Mouse (Mus musculus) hindbrain, embryonic 11.5 days (tissue): Measurements from ENCODE around the gene Syce1. TPM values are rescaled to one million over a fixed set of nuclear protein-coding genes. Genes with fewer than 3 reads are reported as not detected.
A peak's percentile ranks its signal among the peaks of the same experiment; 100 is the strongest.

ENCODE experiments used
- ATAC-seq: fragments of 200-750 bp; cut with Nextera tagmentation; 2 replicates; pipeline ENCODE4 v1.8.0; 2017; ENCODE audit warnings: mild to moderate bottlenecking, moderate TSS enrichment, moderate library complexity; ENCODE audit not compliant: low FRiP score
- DNase-seq: peaks from one replicate; pipeline ENCODE4 v3.0.0-alpha.2; 2015; ENCODE audit warnings: low spot score
- H3K27ac ChIP-seq: fragments of 300-500 bp; sonication (generic); 2 replicates; pipeline ENCODE4 v1.5.1; 2014; ENCODE audit warnings: mild to moderate bottlenecking, low read depth, low read length
- H3K27me3 ChIP-seq: fragments of 300-500 bp; sonication (generic); 2 replicates; pipeline ENCODE4 v1.6.1; 2014; ENCODE audit warnings: mild to moderate bottlenecking, low read length, moderate library complexity, mixed read lengths; ENCODE audit not compliant: control insufficient read depth, insufficient read depth
- H3K36me3 ChIP-seq: fragments of 300-500 bp; sonication (generic); 2 replicates; pipeline ENCODE4 v1.6.1; 2014; ENCODE audit warnings: mild to moderate bottlenecking, low read length, moderate library complexity, mixed read lengths; ENCODE audit not compliant: control insufficient read depth, insufficient read depth
- H3K4me1 ChIP-seq: fragments of 300-500 bp; sonication (generic); replicated peaks from 2 replicates; pipeline ENCODE4 v1.6.1; 2014; ENCODE audit warnings: low read length, mixed read lengths; ENCODE audit not compliant: control insufficient read depth, insufficient read depth
- H3K4me2 ChIP-seq: fragments of 300-500 bp; sonication (generic); replicated peaks from 2 replicates; pipeline ENCODE4 v1.6.1; 2014; ENCODE audit warnings: mild to moderate bottlenecking, low read depth, low read length
- H3K4me3 ChIP-seq: fragments of 300-500 bp; sonication (generic); 2 replicates; pipeline ENCODE4 v1.5.1; 2014; ENCODE audit warnings: low read depth, low read length
- H3K9ac ChIP-seq: fragments of 300-500 bp; sonication (generic); 2 replicates; pipeline ENCODE4 v1.6.1; 2014; ENCODE audit warnings: low read depth, low read length
- H3K9me3 ChIP-seq: fragments of 300-500 bp; sonication (generic); 2 replicates; pipeline ENCODE4 v1.6.1; 2016; ENCODE audit warnings: low read length; ENCODE audit not compliant: control insufficient read depth
- WGBS: fragments of 180-500 bp; shearing (Covaris S2); extraction: QIAGEN DNeasy Blood & Tissue Kit; methylation state at CpG from one replicate; pipeline ENCODE4 v1.1.7; 2014; 5-methylcytosine and 5-hydroxymethylcytosine counted together
- polyA plus RNA-seq: library from polyadenylated mRNA; unstranded; fragments of >200 nt; fragmentation: Nextera tagmentation; extraction: Ambion mirVana; gene quantifications from 2 replicates; pipeline ENCODE4 v1.2.1, GENCODE M21; 2014

Gene Syce1
- polyA plus RNA-seq = 0.45 TPM in 1 of 2 replicates, not detected in the other

DNA sequence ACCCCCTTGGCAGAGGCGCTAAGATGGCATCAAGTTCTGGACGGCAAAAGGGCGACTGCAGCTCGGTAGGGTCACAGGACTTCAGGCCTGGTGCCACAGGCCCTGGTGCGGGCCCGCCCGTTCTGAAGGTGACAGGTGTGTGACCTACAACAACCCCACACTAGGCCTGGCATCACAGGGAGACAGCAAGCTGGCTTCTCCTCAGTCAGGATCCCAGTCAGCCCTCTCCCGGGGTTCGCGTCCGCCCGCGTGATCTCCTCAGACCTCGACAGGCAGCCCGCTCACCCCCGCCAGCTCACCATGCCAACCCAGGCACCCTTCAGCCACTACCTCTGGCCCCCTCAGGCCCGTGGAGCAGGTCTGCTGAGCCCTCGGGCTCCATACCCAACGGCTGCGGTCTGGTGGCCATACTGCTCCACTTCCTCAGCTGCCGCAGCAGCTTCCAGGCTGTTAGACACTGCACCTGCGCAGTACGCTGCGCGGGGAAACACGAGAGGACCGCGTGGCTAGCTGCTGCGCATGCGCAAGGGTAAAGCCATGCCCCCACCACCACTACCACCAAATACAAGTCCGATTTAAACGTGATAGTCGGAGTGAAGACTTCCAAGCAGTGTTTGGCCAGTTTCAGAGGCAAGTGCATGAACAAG lies at the start of gene Syce1:
Syce1 (minus strand) TSS at position 447 of the 647 bp plus-strand sequence.
- no peaks in the 10 kb centered on the region for H3K4me1 ChIP-seq
- no peak within 1 kb of the TSS for H3K4me2 ChIP-seq
- 80% methylated on average over 33 of the region's 33 CpGs for WGBS
- ATAC-seq (no peak), DNase-seq (no peak)
- no peak within 1 kb of the TSS for H3K27ac ChIP-seq
- H3K4me3 ChIP-seq = no peak within 1 kb of the TSS
- no peaks in the 10 kb centered on the region for H3K36me3 ChIP-seq
- no peaks in the 10 kb centered on the region for H3K27me3 ChIP-seq
- H3K9ac ChIP-seq = no peak within 1 kb of the TSS
- no peaks in the 10 kb centered on the region for H3K9me3 ChIP-seq

DNA sequence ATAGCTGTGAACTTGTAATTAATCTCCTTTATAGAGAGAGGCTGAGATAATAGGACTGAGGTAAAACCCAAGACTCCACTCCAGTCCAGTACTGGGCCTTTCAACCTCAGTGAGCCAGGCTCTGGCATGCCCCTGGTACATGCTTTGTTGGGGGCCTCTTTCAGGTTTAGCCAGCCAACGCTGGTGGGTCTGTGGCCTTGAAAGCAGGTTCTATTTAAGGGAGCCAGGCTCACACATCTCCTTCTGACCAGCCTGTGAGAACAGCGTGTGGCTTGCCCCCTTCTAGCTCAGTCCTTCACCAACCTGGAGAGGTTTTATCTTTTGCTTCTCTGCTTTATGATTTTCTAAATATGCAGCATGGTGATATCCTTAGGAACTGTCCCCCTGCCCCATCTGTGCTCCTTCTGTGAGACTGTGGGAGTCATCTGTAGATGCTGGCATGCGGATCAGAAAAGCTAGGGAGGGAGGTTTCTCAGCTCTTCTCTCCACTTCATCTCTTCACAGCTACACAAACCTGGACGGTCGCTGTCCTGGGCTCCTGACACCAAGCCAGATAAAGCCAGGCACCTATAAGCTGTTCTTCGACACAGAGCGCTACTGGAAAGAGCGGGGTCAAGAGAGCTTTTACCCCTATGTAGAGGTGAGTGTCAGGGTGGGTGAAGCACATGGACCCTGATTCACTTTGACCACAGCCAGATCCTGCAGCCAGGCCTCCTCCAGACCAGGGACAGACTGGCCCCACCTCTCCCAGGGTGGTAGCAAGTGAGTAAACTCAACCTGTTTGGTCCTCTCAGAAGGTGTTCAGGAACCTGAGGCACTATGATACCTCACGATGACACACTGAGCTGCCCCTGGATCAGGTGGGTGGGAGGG lies 48.8 kb upstream of the Syce1 start:
- H3K9ac ChIP-seq = no peak overlapping the region
- H3K27ac ChIP-seq = no peak overlapping the region
- H3K4me2 ChIP-seq = no peak overlapping the region
- DNase-seq (no peak), ATAC-seq (no peak)
- 85% methylated on average over 9 of the region's 9 CpGs for WGBS
- no peaks in the 10 kb centered on the region for H3K4me1 ChIP-seq
- no peaks in the 10 kb centered on the region for H3K27me3 ChIP-seq
- no peaks in the 10 kb centered on the region for H3K36me3 ChIP-seq
- H3K4me3 ChIP-seq = no peak overlapping the region
- H3K9me3 ChIP-seq = no peaks in the 10 kb centered on the region

DNA sequence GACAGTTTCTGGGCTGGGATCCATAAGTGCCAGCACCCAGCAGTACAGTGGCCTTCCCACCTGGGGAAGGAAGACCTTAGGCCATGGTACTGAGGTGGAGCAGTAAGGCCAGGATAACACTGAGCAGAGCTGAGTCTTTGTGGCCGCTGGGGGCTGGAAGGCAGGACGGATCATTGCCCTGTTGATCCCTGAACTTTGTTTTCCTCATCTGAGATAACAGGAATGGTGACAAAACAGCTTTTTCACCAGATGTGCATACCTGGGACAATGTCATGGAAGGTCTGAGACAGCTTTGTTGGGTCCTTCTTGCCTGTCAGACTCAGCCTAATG lies 48.1 kb upstream of the Syce1 start:
- Histone ChIP-seq H3K36me3 (no peaks in the 10 kb centered on the region), H3K27me3 (no peaks in the 10 kb centered on the region), H3K4me3 (no peak overlapping the region), H3K4me2 (no peak overlapping the region), H3K27ac (no peak overlapping the region), H3K9me3 (no peaks in the 10 kb centered on the region), H3K9ac (no peak overlapping the region), H3K4me1 (no peaks in the 10 kb centered on the region)
- ATAC-seq = no peak
- no peak for DNase-seq
- 88% methylated on average over 2 of the region's 2 CpGs for WGBS

DNA sequence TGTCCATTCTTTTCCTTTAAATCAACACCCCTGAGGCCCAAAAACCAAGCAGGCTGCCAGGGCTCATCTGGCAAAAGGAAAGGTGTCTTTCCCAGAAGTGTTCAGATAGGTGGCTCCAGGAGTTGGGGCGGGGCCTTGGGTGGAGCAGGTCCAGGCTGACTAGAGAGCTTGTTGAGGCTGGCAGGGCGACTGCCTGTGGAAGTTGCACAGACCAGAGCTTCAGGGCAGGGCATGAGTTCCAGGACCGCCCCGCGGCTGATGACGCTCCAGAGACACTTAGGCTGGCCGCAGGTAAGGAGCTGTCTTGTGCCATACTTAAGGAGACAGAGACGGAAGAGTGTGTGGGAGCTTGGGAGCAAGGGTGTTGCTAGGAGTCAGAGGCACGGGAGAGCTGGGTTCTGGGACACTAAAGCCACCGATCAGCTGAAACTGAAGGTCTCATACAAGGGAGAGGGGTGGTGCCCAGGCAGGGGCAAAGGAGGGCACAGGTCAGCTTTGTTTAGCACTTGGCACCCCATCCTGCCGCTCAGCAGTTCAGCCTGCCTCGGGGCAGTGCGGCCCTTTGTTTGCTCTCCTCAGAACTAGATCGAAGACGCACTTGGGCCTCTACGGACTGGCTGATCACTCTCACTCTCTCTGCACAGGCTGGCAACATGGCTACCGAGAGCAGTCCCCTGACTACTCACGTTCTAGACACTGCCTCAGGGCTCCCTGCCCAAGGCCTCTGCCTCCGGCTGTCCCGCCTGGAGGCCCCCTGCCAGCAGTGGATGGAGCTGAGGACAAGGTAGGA lies 47.5 kb upstream of the Syce1 start, which contains the start of gene Urah:
Urah (plus strand) TSS at position 51 of the 790 bp plus-strand sequence.
- no peak within 1 kb of the TSS for H3K4me2 ChIP-seq
- no peak within 1 kb of the TSS for H3K9ac ChIP-seq
- H3K4me3 ChIP-seq = no peak within 1 kb of the TSS
- DNase-seq (no peak), ATAC-seq (no peak)
- no peak within 1 kb of the TSS for H3K27ac ChIP-seq
- no peaks in the 10 kb centered on the region for H3K27me3 ChIP-seq
- no peaks in the 10 kb centered on the region for H3K36me3 ChIP-seq
- no peaks in the 10 kb centered on the region for H3K4me1 ChIP-seq
- no peaks in the 10 kb centered on the region for H3K9me3 ChIP-seq
- WGBS = 42% methylated on average over 20 of the region's 20 CpGs

DNA sequence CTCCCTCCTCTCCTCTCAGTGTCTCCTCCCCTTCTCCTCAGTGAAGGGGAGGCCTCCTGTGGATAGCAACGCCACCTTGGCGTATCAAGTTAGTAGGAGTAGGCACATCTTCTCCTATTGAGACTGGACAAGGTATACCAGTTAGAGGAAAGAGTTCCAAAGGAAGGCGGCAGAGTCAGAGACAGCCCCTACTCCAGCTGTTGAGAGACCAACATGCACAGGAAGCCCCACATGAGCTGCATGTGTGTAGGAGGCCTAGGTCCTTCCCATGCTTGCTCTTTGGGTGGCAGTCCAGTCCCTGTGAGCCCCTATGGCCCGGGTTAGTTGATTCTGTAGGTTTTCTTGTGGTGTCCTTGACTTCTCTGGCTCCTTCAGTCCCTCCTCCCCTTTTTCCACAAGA lies 45.7 kb upstream of the Syce1 start:
- DNase-seq (no peak), ATAC-seq (no peak)
- Histone ChIP-seq H3K27me3 (no peaks in the 10 kb centered on the region), H3K4me2 (no peak overlapping the region), H3K36me3 (no peaks in the 10 kb centered on the region), H3K9ac (no peak overlapping the region), H3K27ac (no peak overlapping the region), H3K9me3 (no peaks in the 10 kb centered on the region), H3K4me3 (no peak overlapping the region), H3K4me1 (no peaks in the 10 kb centered on the region)
- 77% methylated on average over 4 of the region's 4 CpGs for WGBS

DNA sequence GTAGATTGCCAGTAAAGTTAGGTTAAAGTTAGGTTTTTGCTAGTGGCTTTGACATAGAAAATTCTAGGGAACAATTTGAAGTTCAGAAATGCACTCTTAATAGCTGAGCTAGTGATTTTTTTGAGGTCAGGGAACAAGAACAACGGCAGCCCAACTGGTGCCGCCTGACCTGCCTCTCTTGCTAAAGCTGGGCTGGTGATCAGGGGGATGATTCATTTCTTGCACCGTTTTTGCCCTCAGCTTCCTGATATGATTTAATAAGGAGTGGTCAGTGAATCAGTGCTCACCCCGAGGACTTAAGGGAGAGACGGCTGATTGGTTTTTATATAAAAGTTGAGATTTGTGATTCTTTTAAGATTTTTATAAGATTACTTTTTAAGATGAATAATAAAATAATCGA lies 43.8 kb upstream of the Syce1 start:
- 71% methylated on average over 6 of the region's 6 CpGs for WGBS
- DNase-seq = no peak
- no peak for ATAC-seq

DNA sequence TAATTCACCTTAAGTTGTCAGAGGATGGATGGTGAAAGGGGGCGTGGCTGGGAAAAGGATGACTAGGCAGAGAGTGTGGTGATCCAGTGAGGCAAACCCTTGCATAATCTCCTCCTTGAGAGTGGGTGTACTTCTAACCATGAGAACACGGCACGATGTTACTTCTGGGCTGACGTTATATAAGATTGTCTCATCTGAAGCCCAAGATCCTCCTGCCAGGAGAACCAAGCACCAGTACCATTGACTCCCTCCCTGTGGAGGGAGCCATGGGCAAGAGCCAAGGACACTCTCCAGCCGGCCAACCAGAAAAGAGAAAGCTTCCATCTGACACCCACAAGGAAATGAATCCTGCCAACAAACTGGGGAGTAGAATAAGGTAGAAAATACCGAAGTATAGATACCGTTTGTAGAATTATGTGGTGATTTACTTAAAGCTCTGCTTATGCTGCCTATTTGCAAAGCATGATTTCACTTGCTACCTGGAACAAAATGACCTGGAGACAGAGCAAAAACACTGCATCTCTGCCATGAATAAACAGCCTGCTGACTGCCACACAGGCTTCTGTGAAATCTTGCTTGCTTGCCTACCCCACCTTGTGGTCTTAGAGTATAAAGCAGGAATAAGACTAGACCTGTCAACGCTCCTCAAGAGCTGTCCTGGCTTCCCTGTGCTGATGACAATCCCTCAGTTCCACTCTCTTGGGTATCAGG lies 40.7 kb upstream of the Syce1 start:
- WGBS = 37% methylated on average over 8 of the region's 8 CpGs
- Histone ChIP-seq H3K9me3 (no peaks in the 10 kb centered on the region), H3K9ac (no peak overlapping the region), H3K27ac (no peak overlapping the region), H3K36me3 (no peaks in the 10 kb centered on the region), H3K4me2 (no peak overlapping the region), H3K27me3 (no peaks in the 10 kb centered on the region), H3K4me3 (no peak overlapping the region), H3K4me1 (no peaks in the 10 kb centered on the region)
- DNase-seq (peak; percentile 37), ATAC-seq (no peak)

More for the DNA sequence above, 43.8 kb upstream of the Syce1 start:
- Histone ChIP-seq H3K9me3 (no peaks in the 10 kb centered on the region), H3K27me3 (no peaks in the 10 kb centered on the region), H3K4me1 (no peaks in the 10 kb centered on the region), H3K4me2 (no peak overlapping the region), H3K36me3 (no peaks in the 10 kb centered on the region), H3K27ac (no peak overlapping the region), H3K9ac (no peak overlapping the region), H3K4me3 (no peak overlapping the region)

DNA sequence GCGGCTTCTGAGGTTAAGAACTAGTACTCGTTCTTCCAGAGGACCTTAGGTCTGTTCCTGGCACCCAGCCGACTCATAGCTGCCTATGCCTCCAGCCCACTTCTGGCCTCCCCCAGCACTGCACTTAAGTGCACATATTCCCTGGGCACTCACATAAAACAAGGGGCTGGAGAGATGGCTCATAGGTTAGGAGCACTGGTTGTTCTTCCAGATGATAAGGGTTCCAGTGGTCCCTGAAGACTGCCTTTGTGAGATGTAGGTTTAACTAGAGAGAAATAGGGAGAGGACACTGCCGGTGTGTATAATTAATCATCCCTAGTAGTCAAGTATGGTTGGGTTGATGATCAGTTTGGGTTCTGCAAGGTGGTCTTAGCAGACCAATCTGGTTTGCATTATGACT lies 35.1 kb upstream of the Syce1 start:
- ATAC-seq (no peak), DNase-seq (no peak)
- no peaks in the 10 kb centered on the region for H3K27me3 ChIP-seq
- WGBS = 89% methylated on average over 4 of the region's 4 CpGs
- no peak overlapping the region for H3K4me3 ChIP-seq
- H3K27ac ChIP-seq = no peak overlapping the region
- H3K9me3 ChIP-seq = no peaks in the 10 kb centered on the region
- no peaks in the 10 kb centered on the region for H3K4me1 ChIP-seq
- H3K36me3 ChIP-seq = no peaks in the 10 kb centered on the region
- no peak overlapping the region for H3K9ac ChIP-seq
- no peak overlapping the region for H3K4me2 ChIP-seq
